Mouse (Mus musculus) R1 (cell line): ENCODE measurements around the gene Fam83g.
A peak's percentile ranks its signal among the peaks of the same experiment; 100 is the strongest.
"Not testable (repeated sequence)": the region's sequence is repeated elsewhere in the genome, so short reads cannot be mapped to it uniquely, and the experiment has no call there.

ENCODE experiments used
- DNase-seq: peaks from one replicate; pipeline ENCODE4 v3.0.0-alpha.2; 2018; ENCODE audit warnings: low read depth, low spot score

Fam83g gene

GRCm38 (mm10) chr11:61683907-61684731 lies at the start of gene Fam83g:
TSS of gene Fam83g (plus strand) at chr11:61684091.
- DNase-seq: peak; percentile 78

DNA sequence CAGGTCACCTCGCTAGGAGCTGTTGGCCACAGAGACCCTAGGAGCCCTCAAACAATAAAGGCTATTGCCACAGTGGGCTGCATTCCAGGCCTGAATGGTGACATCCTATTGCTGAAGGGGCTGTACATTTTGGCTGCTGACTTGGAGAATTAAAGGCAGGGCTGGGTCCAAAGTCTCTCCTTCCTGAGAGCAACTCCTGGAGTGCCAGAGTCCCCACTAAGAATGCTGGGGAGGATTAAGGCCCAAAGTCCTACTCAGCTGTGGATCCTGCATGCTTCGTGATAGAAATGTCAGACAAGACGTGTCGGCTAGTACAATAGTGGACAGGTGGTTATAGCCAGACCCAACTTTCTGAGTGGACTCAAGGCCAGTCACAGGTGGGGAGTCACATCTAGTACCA lies 47.6 kb upstream of the Fam83g start:
- not testable (repeated sequence) for DNase-seq

- peak; percentile 53 for DNase-seq
Measured at GRCm38 (mm10) chr11:61637413-61637812, 46.5 kb upstream of the Fam83g start.

DNA sequence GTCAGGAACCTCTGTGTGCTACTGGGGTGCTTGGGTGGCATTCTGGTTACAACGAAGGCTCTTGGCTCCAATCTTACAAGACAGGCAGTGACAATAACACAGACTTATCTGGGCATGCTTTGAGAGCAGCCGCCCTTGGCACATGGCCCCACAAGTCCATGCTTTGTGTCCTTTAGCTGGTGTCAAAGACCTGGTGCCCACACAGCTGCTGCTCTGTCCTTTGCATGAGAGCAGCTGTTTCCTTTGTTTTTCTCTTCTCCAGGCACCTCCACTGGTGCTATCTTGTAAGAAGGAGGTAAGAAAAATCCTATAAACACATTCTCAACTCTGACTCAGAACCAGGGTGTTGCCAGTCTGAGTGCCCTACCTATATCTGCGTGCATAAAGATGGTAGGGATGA lies 46.0 kb upstream of the Fam83g start:
- DNase-seq: no peak

DNA sequence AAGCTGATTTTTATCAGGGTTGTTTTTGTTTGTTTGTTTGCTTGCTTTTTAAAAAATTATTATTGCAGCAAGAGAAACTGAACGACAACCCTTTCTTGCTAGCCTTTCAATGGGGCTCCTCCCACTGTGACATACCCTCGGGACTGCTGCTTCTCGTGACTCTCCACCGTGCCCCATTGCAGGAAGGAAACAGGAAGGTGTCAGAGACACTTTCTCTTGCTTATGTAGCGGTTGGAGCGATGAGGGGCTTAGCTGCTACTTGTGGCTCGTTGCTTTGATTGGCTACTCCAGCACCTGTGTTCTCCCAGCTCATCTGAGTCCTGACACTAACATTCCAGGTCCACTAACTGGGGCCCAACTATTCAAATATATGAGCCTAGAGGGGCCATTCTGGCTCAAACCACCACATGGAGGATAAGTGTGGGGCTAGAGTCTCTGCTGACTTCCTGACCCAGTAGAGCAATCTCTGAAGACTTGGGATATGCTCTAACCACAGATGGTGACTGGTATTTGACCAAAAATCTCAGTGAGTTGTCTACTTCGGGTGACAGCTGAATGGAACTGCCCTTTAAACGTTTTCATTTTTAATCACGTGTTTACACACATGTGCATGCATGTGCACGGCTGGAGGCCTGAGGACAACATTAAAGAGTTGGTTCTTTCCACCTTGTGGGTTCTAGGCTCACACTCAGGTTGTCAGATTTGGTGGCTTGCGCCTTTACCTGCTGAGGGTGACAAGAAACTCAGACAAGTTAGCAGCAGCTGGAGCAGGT lies 44.9 kb upstream of the Fam83g start:
- DNase-seq: no peak

DNA sequence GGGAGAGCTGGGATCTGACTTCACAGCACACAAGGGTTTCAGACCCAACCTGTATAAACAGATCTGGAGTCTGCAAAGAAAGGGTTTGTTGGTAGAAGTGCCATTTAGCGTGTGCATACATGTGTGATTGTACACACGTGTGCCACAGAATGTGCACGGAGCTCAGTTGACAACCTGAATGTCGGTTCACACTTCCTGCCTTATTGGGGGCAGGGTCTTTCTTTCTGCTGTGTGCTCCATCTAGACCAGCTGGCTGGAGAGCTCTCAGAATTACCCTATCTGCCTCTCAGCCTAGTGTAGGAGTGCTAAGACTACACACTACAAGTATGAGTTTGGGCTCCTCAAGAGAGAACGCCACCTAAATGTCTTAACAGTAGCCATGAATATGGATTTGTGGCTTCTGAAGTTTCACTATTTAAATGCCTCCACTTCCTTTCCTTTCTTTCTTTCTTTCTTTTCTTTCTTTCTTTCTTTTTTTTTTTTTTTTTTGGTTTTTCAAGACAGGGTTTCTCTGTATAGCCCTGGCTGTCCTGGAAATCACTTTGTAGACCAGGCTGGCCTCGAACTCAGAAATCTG lies 44.2 kb upstream of the Fam83g start:
- no peak for DNase-seq

GRCm38 (mm10) chr11:61640585-61640984 lies 43.3 kb upstream of the Fam83g start:
- not testable (repeated sequence) for DNase-seq

- no peak for DNase-seq
Measured at GRCm38 (mm10) chr11:61642106-61642505, 41.8 kb upstream of the Fam83g start.

GRCm38 (mm10) chr11:61643184-61643961 lies 40.5 kb upstream of the Fam83g start:
- DNase-seq: no peak

- DNase-seq: no peak
Measured at GRCm38 (mm10) chr11:61644576-61645326, 39.1 kb upstream of the Fam83g start.

DNA sequence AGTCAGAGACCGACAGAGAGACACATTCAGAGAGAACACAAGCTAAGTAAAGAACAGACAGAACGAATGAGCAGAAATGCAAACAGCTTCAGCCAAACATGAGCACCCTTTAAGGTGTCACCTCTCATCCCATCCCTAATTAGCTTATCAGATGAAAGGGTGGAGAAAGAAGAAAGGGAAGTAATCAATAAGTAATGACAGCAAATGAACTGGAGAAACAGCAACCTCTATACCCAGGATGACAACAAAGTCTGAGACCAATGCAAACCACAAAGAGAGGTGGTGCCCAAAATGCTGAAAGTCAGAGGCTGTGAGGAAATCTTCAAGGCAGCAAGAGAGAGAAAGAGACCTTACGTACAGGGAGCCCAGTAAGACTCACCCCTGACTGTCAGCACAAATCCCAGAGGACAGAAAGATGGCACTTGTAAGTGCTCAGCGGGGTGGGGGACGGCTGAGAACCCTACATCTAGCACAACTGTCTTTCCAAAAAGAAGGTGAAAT lies 38.5 kb upstream of the Fam83g start:
- no peak for DNase-seq

DNA sequence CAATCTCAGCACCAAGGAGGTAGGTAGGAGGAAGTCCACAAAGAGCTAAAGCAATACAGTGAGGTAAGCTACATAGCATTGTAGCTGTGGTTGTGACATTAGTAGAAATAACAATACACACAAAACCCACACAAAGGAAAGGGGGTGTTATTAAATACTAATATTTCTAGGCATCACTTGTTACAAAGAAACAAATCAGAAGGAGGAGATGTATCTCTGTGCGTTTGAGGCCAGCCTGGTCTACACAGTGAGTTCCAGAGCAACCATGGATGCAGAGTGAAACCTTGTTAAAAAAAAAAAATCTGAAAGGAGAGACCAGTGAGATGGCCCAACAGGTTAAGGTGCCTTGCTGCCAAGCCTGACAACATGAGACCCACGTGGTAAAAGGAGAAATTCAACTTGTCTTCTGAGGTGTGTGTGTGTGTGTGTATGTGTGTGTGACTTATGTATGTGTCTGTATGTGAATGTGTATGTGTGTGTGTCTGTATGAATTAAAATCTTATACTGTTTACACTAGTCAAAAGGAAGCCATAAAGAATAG lies 37.3 kb upstream of the Fam83g start:
- no peak for DNase-seq

DNA sequence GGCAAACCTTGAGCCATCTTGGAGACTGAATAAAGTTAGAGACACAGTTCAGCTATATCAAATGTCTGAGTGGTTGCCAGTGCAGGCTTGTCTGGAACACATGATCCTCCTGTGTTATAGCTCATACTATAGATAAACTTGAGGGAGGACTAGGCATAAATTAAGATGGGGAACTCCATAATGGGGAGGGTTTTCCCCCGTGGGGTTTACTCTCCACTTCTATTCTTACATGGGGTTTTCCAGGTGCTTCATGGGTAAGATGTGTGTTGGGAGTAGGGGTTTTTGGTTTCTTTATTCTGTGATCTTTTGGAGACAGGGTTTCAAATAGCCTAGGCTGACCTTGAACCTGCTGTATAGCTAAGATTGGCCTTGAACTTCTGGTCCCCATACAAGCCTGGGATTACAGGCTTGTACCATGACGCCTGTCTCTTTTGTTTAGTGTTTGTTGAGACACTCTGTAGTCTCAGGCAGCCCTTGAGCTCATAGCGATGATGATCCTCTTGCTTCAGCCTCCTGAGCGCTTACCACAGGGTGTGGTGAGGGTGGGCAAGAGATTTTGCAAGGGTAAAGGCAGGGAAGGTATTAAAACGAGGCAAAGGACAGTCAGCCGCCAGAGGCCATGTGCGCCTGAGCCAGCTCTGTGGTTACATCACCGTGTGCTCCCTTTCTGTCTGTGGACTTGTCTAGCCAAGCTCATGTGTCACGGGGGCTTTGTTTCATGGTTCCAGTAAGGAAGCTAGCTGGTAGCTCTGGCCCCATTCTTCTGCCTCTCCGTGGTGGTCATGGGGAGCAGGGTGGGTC lies 36.6 kb upstream of the Fam83g start:
- no peak for DNase-seq

DNA sequence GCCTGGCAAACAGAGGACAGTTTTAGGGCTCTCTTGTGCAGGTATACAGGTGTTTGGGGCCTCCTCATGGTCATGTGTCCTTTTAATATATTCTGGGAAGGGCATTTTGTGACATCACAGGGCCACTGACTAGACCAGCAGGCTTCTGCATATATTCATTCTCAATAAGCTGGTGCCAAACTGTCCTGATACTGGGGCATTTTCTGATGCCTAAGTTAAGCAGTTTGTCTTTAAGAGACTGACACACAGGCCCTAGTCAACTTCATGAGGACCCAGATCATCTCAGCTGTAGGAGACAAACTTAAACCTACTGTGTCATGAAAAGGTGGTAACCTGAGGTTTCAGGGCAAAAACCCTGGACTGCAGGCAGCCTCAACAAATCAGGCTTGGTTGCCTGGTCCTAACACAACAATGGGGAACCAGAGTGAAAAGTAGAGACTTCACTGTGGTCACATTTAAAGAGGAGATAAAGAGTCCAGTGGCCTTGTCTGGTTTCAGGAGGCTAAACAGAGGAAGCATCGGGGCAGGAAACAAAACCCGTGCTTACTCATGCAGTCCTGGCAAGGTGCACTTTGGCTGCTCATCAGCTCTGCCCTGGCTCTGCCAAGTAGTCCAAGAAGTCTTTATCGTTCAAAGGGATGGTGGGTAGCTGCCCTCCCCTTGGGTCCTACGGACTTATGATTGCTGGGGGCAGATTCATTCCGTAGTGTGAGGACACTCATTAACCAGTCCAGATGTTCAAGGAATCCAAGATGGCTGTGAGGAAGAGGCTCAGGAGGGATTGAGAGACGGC lies 35.7 kb upstream of the Fam83g start:
- DNase-seq: no peak

DNA sequence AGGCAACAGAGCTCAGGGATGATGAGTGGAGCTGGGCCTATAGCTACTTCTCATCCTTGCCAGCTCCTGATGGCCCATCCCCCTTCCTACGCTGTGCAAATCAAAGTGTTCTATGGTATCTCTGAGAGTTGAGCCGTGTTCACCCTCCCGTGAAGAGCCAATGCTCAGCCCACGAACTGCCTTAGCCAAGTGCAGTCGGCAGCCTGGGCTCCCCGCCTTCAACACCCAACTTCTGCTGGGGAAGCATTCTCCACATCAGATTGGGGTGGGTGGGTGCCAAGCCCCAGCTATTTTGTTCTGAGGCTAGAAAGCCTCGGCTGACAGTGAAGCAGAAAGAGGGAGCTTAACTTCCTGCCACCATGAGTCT lies 35.2 kb upstream of the Fam83g start:
- DNase-seq: no peak

DNA sequence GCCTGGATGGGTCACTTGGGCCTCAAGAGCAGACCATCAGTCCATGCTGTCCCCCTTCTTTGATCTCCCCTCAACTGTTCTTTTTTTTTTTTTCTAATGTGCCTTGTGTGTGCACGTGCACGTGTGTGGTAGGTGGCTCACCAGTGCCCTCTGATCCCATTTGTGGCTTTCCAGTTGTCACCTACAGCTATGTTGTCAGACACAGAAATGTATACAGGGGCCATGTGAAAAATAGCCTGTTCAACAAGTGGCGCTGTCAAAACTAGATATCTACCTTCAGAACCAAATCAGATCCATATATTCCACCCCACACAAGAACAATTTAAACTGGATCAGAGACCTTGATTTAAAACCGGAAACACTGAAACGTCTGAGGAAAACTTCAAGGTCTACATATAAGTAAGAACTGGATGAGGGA lies 34.7 kb upstream of the Fam83g start:
- DNase-seq: no peak

DNA sequence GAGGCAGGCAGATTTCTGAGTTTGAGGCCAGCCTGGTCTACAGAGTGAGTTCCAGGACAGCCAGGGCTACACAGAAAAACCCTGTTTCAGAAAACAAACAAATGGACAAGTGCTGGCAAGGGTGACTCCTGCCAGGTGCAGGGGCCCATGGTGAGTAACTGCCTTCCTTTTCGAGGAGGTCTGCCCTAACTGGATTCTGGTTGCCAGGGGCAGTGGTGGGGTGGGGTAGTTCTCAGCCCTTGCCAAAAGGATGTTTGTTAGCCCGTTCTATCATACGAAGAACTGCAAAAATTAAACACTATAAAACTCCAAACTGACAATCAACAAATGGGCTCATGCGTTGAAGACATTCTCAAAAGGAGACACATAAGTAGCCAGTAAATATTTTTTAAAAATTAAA lies 34.3 kb upstream of the Fam83g start:
- DNase-seq: no peak

- no peak for DNase-seq
Measured at GRCm38 (mm10) chr11:61650470-61651265, 33.2 kb upstream of the Fam83g start.
